Mouse (Mus musculus) forebrain, embryonic 16.5 days (tissue): ENCODE measurements around the gene Egfr. TPM values are rescaled to one million over a fixed set of nuclear protein-coding genes. Genes with fewer than 3 reads are reported as not detected.

ENCODE experiments used
- ATAC-seq: fragments of 200-750 bp; cut with Nextera tagmentation; 2 replicates; pipeline ENCODE4 v1.8.0; 2017; ENCODE audit warnings: mild to moderate bottlenecking, moderate library complexity
- H3K27ac ChIP-seq: fragments of 300-500 bp; sonication (generic); 2 replicates; pipeline ENCODE4 v1.5.1; 2014; ENCODE audit warnings: low read length, control low read depth
- H3K27me3 ChIP-seq: fragments of 300-500 bp; sonication (generic); replicated peaks from 2 replicates; pipeline ENCODE4 v1.6.1; 2014; ENCODE audit warnings: low read length; ENCODE audit not compliant: control insufficient read depth, insufficient read depth
- H3K36me3 ChIP-seq: fragments of 300-500 bp; sonication (generic); 2 replicates; pipeline ENCODE4 v1.6.1; 2014; ENCODE audit not compliant: control insufficient read depth, insufficient read depth
- H3K4me1 ChIP-seq: fragments of 300-500 bp; sonication (generic); replicated peaks from 2 replicates; pipeline ENCODE4 v1.6.1; 2014; ENCODE audit warnings: low read length; ENCODE audit not compliant: control insufficient read depth, insufficient read depth
- H3K4me2 ChIP-seq: fragments of 300-500 bp; sonication (generic); 2 replicates; pipeline ENCODE4 v1.6.1; 2014; ENCODE audit warnings: mild to moderate bottlenecking, low read length, control low read depth
- H3K4me3 ChIP-seq: fragments of 300-500 bp; sonication (generic); replicated peaks from 2 replicates; pipeline ENCODE4 v1.5.1; 2014; ENCODE audit warnings: mild to moderate bottlenecking, low read length, control low read depth
- H3K9ac ChIP-seq: fragments of 300-500 bp; sonication (generic); replicated peaks from 2 replicates; pipeline ENCODE4 v1.6.1; 2014; ENCODE audit warnings: low read depth, low read length, control low read depth
- H3K9me3 ChIP-seq: fragments of 300-500 bp; sonication (generic); 2 replicates; pipeline ENCODE4 v1.6.1; 2016; ENCODE audit warnings: low read length; ENCODE audit not compliant: control insufficient read depth
- WGBS: fragments of 180-500 bp; shearing (Covaris S2); extraction: QIAGEN DNeasy Blood & Tissue Kit; methylation state at CpG from one replicate; pipeline ENCODE4 v1.1.7; 2014; 5-methylcytosine and 5-hydroxymethylcytosine counted together
- polyA plus RNA-seq: library from polyadenylated mRNA; unstranded; fragments of >200 nt; fragmentation: Nextera tagmentation; extraction: Ambion mirVana; gene quantifications from 2 replicates; pipeline ENCODE4 v1.2.1, GENCODE M21; 2015

Egfr gene
- polyA plus RNA-seq, 1 experiment from 2014 or later, result 2.5 TPM

DNA sequence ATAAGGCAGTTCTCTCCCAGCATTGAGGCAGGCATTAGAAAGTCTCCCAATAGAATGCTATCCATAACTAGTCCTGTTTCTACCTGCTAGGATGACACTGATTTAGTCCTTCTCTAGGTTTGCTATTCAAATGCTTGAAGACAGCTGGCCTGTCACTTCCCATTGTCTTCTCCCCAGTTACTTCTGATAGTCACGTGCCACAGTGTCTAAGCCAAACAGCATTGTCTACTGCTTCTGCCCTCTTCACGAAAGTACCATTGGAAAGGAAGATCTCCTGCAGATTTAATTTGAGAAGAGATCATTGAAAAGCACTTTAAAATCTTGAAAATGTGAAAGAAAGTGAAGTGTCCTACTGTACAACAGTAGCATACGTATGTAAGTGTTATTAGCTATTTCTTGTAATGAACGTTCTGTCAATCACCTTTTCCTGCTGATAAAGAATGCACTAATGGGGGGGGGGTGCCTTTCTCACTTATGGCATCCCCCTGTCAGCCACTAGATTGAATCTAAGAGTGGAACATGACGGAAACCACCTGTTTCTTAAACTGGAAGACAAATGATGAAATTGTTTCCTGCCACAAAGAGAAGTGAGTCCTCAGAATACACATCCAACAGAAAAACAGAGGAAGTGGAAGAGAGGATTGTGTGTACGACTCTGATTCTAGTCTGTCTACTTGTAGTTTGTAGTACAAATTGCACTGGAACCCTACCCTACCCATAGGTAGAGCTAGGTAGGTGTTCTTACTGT lies 204.3 kb downstream of the Egfr start:
- no peak overlapping the region for H3K27ac ChIP-seq
- no peak overlapping the region for H3K4me2 ChIP-seq
- ATAC-seq, result no peak
- H3K9ac ChIP-seq, result no peak overlapping the region
- H3K9me3 ChIP-seq, result no peaks in the 10 kb centered on the region
- no peaks in the 10 kb centered on the region for H3K27me3 ChIP-seq
- H3K36me3 ChIP-seq, result no peaks in the 10 kb centered on the region
- WGBS, result 92% methylated on average over 6 of the region's 6 CpGs
- H3K4me3 ChIP-seq, result no peak overlapping the region
- peaks cover 5% of the 10 kb centered on the region; the same call in 1 of the 2 replicates for H3K4me1 ChIP-seq

DNA sequence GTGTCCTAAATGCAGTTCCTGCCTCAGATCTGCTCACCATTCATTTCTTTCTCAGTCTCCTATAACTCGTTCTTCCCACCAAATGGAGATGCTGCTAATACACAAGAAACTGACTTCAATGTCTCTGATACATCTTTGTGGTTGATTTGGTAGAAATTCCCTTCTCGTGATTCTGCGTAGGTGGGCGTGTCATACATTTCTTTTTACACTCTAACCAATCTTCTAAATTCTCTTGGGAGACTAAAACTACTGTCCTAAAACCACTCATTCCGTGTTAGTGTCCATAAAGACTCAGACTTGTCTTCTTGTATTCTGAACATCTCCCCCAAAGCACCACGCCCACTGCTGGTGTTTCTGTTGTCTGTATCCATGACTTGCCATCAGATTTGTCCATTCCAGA lies 205.0 kb downstream of the Egfr start:
- Histone ChIP-seq H3K9ac (no peak overlapping the region), H3K4me1 (no peaks in the 10 kb centered on the region), H3K36me3 (no peaks in the 10 kb centered on the region), H3K4me3 (no peak overlapping the region), H3K4me2 (no peak overlapping the region), H3K9me3 (no peaks in the 10 kb centered on the region), H3K27ac (no peak overlapping the region), H3K27me3 (no peaks in the 10 kb centered on the region)
- ATAC-seq, result no peak
- WGBS, result 93% methylated on average over 6 of the region's 6 CpGs

DNA sequence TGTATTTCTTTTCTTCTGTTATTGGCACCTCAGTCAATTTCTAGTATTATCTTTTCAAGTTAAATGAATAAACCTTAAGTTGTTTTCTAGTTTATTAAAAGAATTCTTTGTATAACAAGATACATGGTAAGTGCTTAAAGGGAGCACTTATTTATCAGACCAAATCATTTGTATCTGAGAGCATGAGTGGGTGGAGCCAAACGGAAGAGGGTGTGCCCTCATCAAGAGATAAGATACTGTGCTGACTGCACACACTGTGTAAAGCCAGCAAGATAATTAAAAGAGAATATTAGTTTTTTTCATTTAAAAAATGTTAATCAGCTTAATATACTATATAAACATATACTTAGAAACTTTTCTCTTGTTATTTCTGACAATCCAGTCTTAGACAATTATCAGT lies 206.5 kb downstream of the Egfr start:
- WGBS, result 87% methylated on average over 1 of the region's 1 CpGs
- no peak overlapping the region for H3K4me3 ChIP-seq
- ATAC-seq, result no peak

More for the DNA sequence above, 206.5 kb downstream of the Egfr start:
- no peaks in the 10 kb centered on the region for H3K9me3 ChIP-seq
- no peak overlapping the region for H3K4me2 ChIP-seq
- no peak overlapping the region for H3K9ac ChIP-seq
- H3K27me3 ChIP-seq, result no peaks in the 10 kb centered on the region
- H3K27ac ChIP-seq, result no peak overlapping the region
- H3K4me1 ChIP-seq, result no peaks in the 10 kb centered on the region
- H3K36me3 ChIP-seq, result no peaks in the 10 kb centered on the region

Other genes with a start within 250 kb of the Egfr start
- gene Sec61g, start 243.7 kb upstream of the Egfr start, polyA plus RNA-seq, result 25.9 and 29.3 TPM in 2 replicates
- gene Fbxo48, start 199.2 kb downstream of the Egfr start, polyA plus RNA-seq, result 0.91 and 1.1 TPM in 2 replicates